Mouse (Mus musculus) activated CD4-positive, CD25-positive, alpha-beta regulatory T cell (primary cell): ENCODE measurements around the gene Srebf1. TPM values are rescaled to one million over a fixed set of nuclear protein-coding genes. Genes with fewer than 3 reads are reported as not detected.

Experiments
- polyA plus RNA-seq, 2 experiments: library from polyadenylated mRNA; unstranded; fragments of 100-300 nt; shearing (Covaris generic); gene quantifications; one replicate each; pipeline ENCODE4 v1.2.1; 2017

Srebf1 gene
- 10 to 100 TPM; 56.2 to 57.7 TPM for polyA plus RNA-seq

DNA sequence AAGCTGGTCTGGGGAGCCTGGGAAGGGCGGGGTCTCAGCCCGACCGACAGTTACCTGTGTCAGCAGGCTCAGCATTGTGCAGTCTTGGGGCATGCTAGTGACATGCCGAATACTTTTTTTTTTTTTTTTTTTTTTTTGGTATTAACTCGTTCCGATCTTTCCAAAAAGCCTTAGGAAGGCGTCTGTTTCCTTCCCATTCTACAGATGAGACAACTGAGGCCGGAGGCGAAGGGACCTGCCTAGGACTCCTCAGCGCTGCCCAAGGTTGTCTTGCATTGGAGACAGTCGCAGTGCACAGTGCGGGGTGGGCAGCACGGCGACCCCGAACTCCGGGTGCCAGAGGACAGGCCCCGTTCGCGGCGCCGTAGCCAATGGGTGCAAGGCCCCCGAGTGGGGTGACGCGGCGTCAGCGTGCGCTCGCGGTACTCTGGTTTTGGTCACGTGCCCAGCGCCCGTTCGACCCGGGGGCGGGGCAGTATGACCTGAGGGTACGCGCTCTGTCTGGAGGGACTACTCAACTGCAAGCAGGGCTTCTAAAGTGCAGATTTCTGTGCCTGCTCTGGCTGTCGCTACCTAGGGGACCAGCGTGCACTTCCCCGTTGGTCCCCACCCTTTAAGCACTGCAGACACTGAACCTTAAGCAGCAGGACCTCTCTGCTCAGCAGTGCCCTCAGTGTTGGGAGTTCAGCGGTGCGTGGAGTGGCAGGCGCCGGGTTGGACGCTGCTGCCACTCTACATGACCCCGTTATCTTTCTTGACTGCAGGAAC is at the start of gene Srebf1:
Gene Srebf1 (minus strand): TSS at position 113 of the 768 bp plus-strand sequence.

Other genes with a start within 250 kb of the Srebf1 start
- 1 to 10 TPM in 1 of 2 experiments, under 1 TPM in 1; 0.60 to 1.9 TPM for gene Pemt, start 176.1 kb downstream of the Srebf1 start, polyA plus RNA-seq
- 10 to 100 TPM; 19.8 to 21.1 TPM for gene Rai1, start 117.6 kb downstream of the Srebf1 start, polyA plus RNA-seq
- gene Tom1l2, start 130.3 kb upstream of the Srebf1 start, polyA plus RNA-seq: 10 to 100 TPM; 22.7 to 25.4 TPM
- 1 to 10 TPM in 1 of 2 experiments, under 1 TPM in 1; 0.27 to 1.0 TPM for gene Drc3, start 130.7 kb upstream of the Srebf1 start, polyA plus RNA-seq
- 10 to 100 TPM; 12.7 to 20.7 TPM for gene Gid4, start 194.6 kb upstream of the Srebf1 start, polyA plus RNA-seq
- gene Atpaf2, start 195.9 kb upstream of the Srebf1 start, polyA plus RNA-seq: 10 to 100 TPM; 38.8 to 44.1 TPM
- 10 to 100 TPM; 42.2 to 53.7 TPM for gene Drg2, start 232.0 kb upstream of the Srebf1 start, polyA plus RNA-seq
- under 1 TPM in 1 of 2 experiments, not detected in 1; 0.25 TPM for gene Myo15, start 246.8 kb upstream of the Srebf1 start, polyA plus RNA-seq